Mouse (Mus musculus): ENCODE data around the gene Ccdc115. TPM values are rescaled to one million over a fixed set of nuclear protein-coding genes. Genes with fewer than 3 reads are reported as not detected.

Ccdc115 gene
- polyA plus RNA-seq, 1 experiment: 18.8 TPM

GRCm38 (mm10) chr1:34432411-34432775 lies 7.1 kb downstream of the Ccdc115 start:
- Histone ChIP-seq H3ac (ENCODE audit: control insufficient read depth, insufficient read length, low read depth) (no peak overlapping the region), H3K27me3 (ENCODE audit: control insufficient read depth, insufficient read depth, insufficient read length) (peaks cover 2% of the 10 kb centered on the region), H3K79me2 (ENCODE audit: control insufficient read depth, insufficient read depth) (no peaks in the 10 kb centered on the region), H3K4me3 (ENCODE audit: insufficient read depth, poor library complexity, severe bottlenecking) (no peak overlapping the region), H3K36me3 (ENCODE audit: control insufficient read depth, insufficient read depth) (peaks cover 6% of the 10 kb centered on the region), H3K79me3 (ENCODE audit: low read depth) (no peaks in the 10 kb centered on the region)
- TF ChIP-seq CTCF (IDR thresholded peaks at IDR 0.05; ENCODE audit: control insufficient read depth, insufficient read depth, insufficient read length) (no peak), FOSL1 (IDR thresholded peaks at IDR 0.05; ENCODE audit: insufficient read depth, low read length, poor library complexity, severe bottlenecking) (no peak), CEBPB (IDR thresholded peaks at IDR 0.05; ENCODE audit: low read depth) (no peak), MYOD1 (IDR thresholded peaks at IDR 0.05; ENCODE audit: control insufficient read depth, insufficient read length, low read depth) (no peak), MAX (IDR thresholded peaks at IDR 0.05) (no peak), MYOG (IDR thresholded peaks at IDR 0.05; ENCODE audit: control insufficient read depth, extremely low read depth, insufficient read length) (no peak), USF1 (IDR thresholded peaks at IDR 0.05; ENCODE audit: low read depth) (no peak)

- H3K79me3 ChIP-seq (ENCODE audit: low read depth): no peaks in the 10 kb centered on the region
- H3K36me3 ChIP-seq (ENCODE audit: control insufficient read depth, insufficient read depth): peaks cover 4% of the 10 kb centered on the region
- H3ac ChIP-seq (ENCODE audit: control insufficient read depth, insufficient read length, low read depth): no peak overlapping the region
- H3K4me3 ChIP-seq (ENCODE audit: insufficient read depth, poor library complexity, severe bottlenecking): no peak overlapping the region
- TF ChIP-seq MYOG (IDR thresholded peaks at IDR 0.05; ENCODE audit: control insufficient read depth, extremely low read depth, insufficient read length) (no peak), MAX (IDR thresholded peaks at IDR 0.05) (no peak), CTCF (IDR thresholded peaks at IDR 0.05; ENCODE audit: control insufficient read depth, insufficient read depth, insufficient read length) (no peak), CEBPB (IDR thresholded peaks at IDR 0.05; ENCODE audit: low read depth) (no peak), USF1 (IDR thresholded peaks at IDR 0.05; ENCODE audit: low read depth) (no peak), FOSL1 (IDR thresholded peaks at IDR 0.05; ENCODE audit: insufficient read depth, low read length, poor library complexity, severe bottlenecking) (no peak), MYOD1 (IDR thresholded peaks at IDR 0.05; ENCODE audit: control insufficient read depth, insufficient read length, low read depth) (no peak)
- no peaks in the 10 kb centered on the region for H3K79me2 ChIP-seq (ENCODE audit: control insufficient read depth, insufficient read depth)
- peaks cover 3% of the 10 kb centered on the region for H3K27me3 ChIP-seq (ENCODE audit: control insufficient read depth, insufficient read depth, insufficient read length)
These were observed 8.0 kb downstream of the Ccdc115 start for GRCm38 (mm10) chr1:34431431-34431830.

- no peak for TF ChIP-seq CTCF (IDR thresholded peaks at IDR 0.05; ENCODE audit: control insufficient read depth, insufficient read depth, insufficient read length)
- no peak for TF ChIP-seq MAX (IDR thresholded peaks at IDR 0.05)
- no peak for TF ChIP-seq CEBPB (IDR thresholded peaks at IDR 0.05; ENCODE audit: low read depth)
- TF ChIP-seq FOSL1 (IDR thresholded peaks at IDR 0.05; ENCODE audit: insufficient read depth, low read length, poor library complexity, severe bottlenecking): no peak
- no peaks in the 10 kb centered on the region for H3K79me3 ChIP-seq (ENCODE audit: low read depth)
- no peaks in the 10 kb centered on the region for H3K79me2 ChIP-seq (ENCODE audit: control insufficient read depth, insufficient read depth)
- H3K27me3 ChIP-seq (ENCODE audit: control insufficient read depth, insufficient read depth, insufficient read length): peaks cover 3% of the 10 kb centered on the region
- H3ac ChIP-seq (ENCODE audit: control insufficient read depth, insufficient read length, low read depth): no peak overlapping the region
- no peak overlapping the region for H3K4me3 ChIP-seq (ENCODE audit: insufficient read depth, poor library complexity, severe bottlenecking)
- H3K36me3 ChIP-seq (ENCODE audit: control insufficient read depth, insufficient read depth): no peaks in the 10 kb centered on the region
These were observed 8.5 kb downstream of the Ccdc115 start for GRCm38 (mm10) chr1:34430981-34431380.

- no peak overlapping the region for H3K4me3 ChIP-seq (ENCODE audit: insufficient read depth, poor library complexity, severe bottlenecking)
- H3K27me3 ChIP-seq (ENCODE audit: control insufficient read depth, insufficient read depth, insufficient read length): peaks cover 3% of the 10 kb centered on the region
- TF ChIP-seq MAX (IDR thresholded peaks at IDR 0.05) (no peak), CEBPB (IDR thresholded peaks at IDR 0.05; ENCODE audit: low read depth) (no peak), CTCF (IDR thresholded peaks at IDR 0.05; ENCODE audit: control insufficient read depth, insufficient read depth, insufficient read length) (no peak), USF1 (IDR thresholded peaks at IDR 0.05; ENCODE audit: low read depth) (no peak), FOSL1 (IDR thresholded peaks at IDR 0.05; ENCODE audit: insufficient read depth, low read length, poor library complexity, severe bottlenecking) (no peak), MYOD1 (IDR thresholded peaks at IDR 0.05; ENCODE audit: control insufficient read depth, insufficient read length, low read depth) (no peak)
- H3K79me2 ChIP-seq (ENCODE audit: control insufficient read depth, insufficient read depth): no peaks in the 10 kb centered on the region
- no peaks in the 10 kb centered on the region for H3K36me3 ChIP-seq (ENCODE audit: control insufficient read depth, insufficient read depth)
- no peak overlapping the region for H3ac ChIP-seq (ENCODE audit: control insufficient read depth, insufficient read length, low read depth)
- no peaks in the 10 kb centered on the region for H3K79me3 ChIP-seq (ENCODE audit: low read depth)
These were observed 10.2 kb downstream of the Ccdc115 start for GRCm38 (mm10) chr1:34429281-34429680.

GRCm38 (mm10) chr1:34428466-34428865 lies 11.0 kb downstream of the Ccdc115 start:
- H3K79me2 ChIP-seq (ENCODE audit: control insufficient read depth, insufficient read depth): no peaks in the 10 kb centered on the region
- H3ac ChIP-seq (ENCODE audit: control insufficient read depth, insufficient read length, low read depth): no peak overlapping the region
- TF ChIP-seq MAX (IDR thresholded peaks at IDR 0.05) (no peak), USF1 (IDR thresholded peaks at IDR 0.05; ENCODE audit: low read depth) (no peak), FOSL1 (IDR thresholded peaks at IDR 0.05; ENCODE audit: insufficient read depth, low read length, poor library complexity, severe bottlenecking) (no peak), MYOG (IDR thresholded peaks at IDR 0.05; ENCODE audit: control insufficient read depth, extremely low read depth, insufficient read length) (no peak), MYOD1 (IDR thresholded peaks at IDR 0.05; ENCODE audit: control insufficient read depth, insufficient read length, low read depth) (no peak), CEBPB (IDR thresholded peaks at IDR 0.05; ENCODE audit: low read depth) (no peak), CTCF (IDR thresholded peaks at IDR 0.05; ENCODE audit: control insufficient read depth, insufficient read depth, insufficient read length) (no peak)
- no peaks in the 10 kb centered on the region for H3K36me3 ChIP-seq (ENCODE audit: control insufficient read depth, insufficient read depth)
- no peaks in the 10 kb centered on the region for H3K79me3 ChIP-seq (ENCODE audit: low read depth)
- peaks cover 3% of the 10 kb centered on the region for H3K27me3 ChIP-seq (ENCODE audit: control insufficient read depth, insufficient read depth, insufficient read length)
- H3K4me3 ChIP-seq (ENCODE audit: insufficient read depth, poor library complexity, severe bottlenecking): no peak overlapping the region
